Mouse (Mus musculus) urinary bladder, postnatal 36 days (tissue): ENCODE results near the gene Zfp2.

Source experiments
- DNase-seq, 2 experiments: peaks; one replicate each; pipeline ENCODE4 v3.0.0; 2022; ENCODE audit warnings: low spot score in 2 of 2, mixed read lengths in 1 of 2

Gene Zfp2

GRCm38 (mm10) chr11:50878641-50879040 is 37.3 kb downstream of the Zfp2 start:
- no peak for DNase-seq

GRCm38 (mm10) chr11:50850989-50851601 is 64.9 kb downstream of the Zfp2 start:
- DNase-seq: no peak

- no peak for DNase-seq
Observed at GRCm38 (mm10) chr11:50850177-50850735, 65.7 kb downstream of the Zfp2 start, which contains the start of gene Grm6. Gene Grm6 (plus strand): TSS chr11:50850685.

GRCm38 (mm10) chr11:50849310-50849709 is 66.7 kb downstream of the Zfp2 start:
- DNase-seq: no peak
